Mouse (Mus musculus) hindbrain, embryonic 16.5 days (tissue): ENCODE data around the gene Lpin3. TPM values are rescaled to one million over a fixed set of nuclear protein-coding genes. Genes with fewer than 3 reads are reported as not detected.
A peak's percentile ranks its signal among the peaks of the same experiment; 100 is the strongest.

Experiments used
- ATAC-seq: fragments of 200-750 bp; cut with Nextera tagmentation; 2 replicates; pipeline ENCODE4 v1.8.0; 2017; ENCODE audit warnings: moderate TSS enrichment, moderate library complexity
- H3K27ac ChIP-seq: fragments of 300-500 bp; sonication (generic); 2 replicates; pipeline ENCODE4 v1.5.1; 2014; ENCODE audit warnings: low read depth, mild to moderate bottlenecking, control low read depth, low read length, moderate library complexity
- H3K27me3 ChIP-seq: fragments of 300-500 bp; sonication (generic); replicated peaks from 2 replicates; pipeline ENCODE4 v1.6.1; 2014; ENCODE audit warnings: low read length; ENCODE audit not compliant: control insufficient read depth, insufficient read depth
- H3K36me3 ChIP-seq: fragments of 300-500 bp; sonication (generic); 2 replicates; pipeline ENCODE4 v1.6.1; 2014; ENCODE audit warnings: mild to moderate bottlenecking, low read length, moderate library complexity, mixed read lengths; ENCODE audit not compliant: control insufficient read depth, insufficient read depth
- H3K4me1 ChIP-seq: fragments of 300-500 bp; sonication (generic); 2 replicates; pipeline ENCODE4 v1.6.1; 2014; ENCODE audit warnings: low read depth, low read length; ENCODE audit not compliant: control insufficient read depth, insufficient read depth
- H3K4me2 ChIP-seq: fragments of 300-500 bp; sonication (generic); 2 replicates; pipeline ENCODE4 v1.6.1; 2014; ENCODE audit warnings: mild to moderate bottlenecking, low read length, control low read depth, moderate library complexity
- H3K4me3 ChIP-seq: fragments of 300-500 bp; sonication (generic); 2 replicates; pipeline ENCODE4 v1.5.1; 2014; ENCODE audit warnings: mild to moderate bottlenecking, low read length, control low read depth, moderate library complexity
- H3K9ac ChIP-seq: fragments of 300-500 bp; sonication (generic); 2 replicates; pipeline ENCODE4 v1.6.1; 2014; ENCODE audit warnings: low read depth, mild to moderate bottlenecking, control low read depth, low read length, moderate library complexity
- H3K9me3 ChIP-seq: fragments of 300-500 bp; sonication (generic); 2 replicates; pipeline ENCODE4 v1.6.1; 2014; ENCODE audit warnings: mild to moderate bottlenecking, low read length, moderate library complexity; ENCODE audit not compliant: control insufficient read depth
- WGBS: fragments of 180-500 bp; shearing (Covaris S2); extraction: QIAGEN DNeasy Blood & Tissue Kit; methylation state at CpG from one replicate; pipeline ENCODE4 v1.1.7; 2014; 5-methylcytosine and 5-hydroxymethylcytosine counted together
- polyA plus RNA-seq: library from polyadenylated mRNA; unstranded; fragments of >200 nt; fragmentation: Nextera tagmentation; extraction: Ambion mirVana; gene quantifications from 2 replicates; pipeline ENCODE4 v1.2.1, GENCODE M21; 2015

The Lpin3 gene
- polyA plus RNA-seq, 1 experiment from 2014 or later, result 0.43 TPM

- WGBS, result 93% methylated on average over 3 of the region's 3 CpGs
- no peaks in the 10 kb centered on the region for H3K9me3 ChIP-seq
- H3K4me2 ChIP-seq, result no peak overlapping the region
- H3K9ac ChIP-seq, result no peak overlapping the region
- H3K36me3 ChIP-seq, result no peaks in the 10 kb centered on the region
- peaks cover 9% of the 10 kb centered on the region for H3K27me3 ChIP-seq
- H3K4me3 ChIP-seq, result no peak overlapping the region
- peaks cover under 1% of the 10 kb centered on the region; the same call in 1 of the 2 replicates for H3K4me1 ChIP-seq
- ATAC-seq, result no peak
- no peak overlapping the region for H3K27ac ChIP-seq
Observed at GRCm38 (mm10) chr2:160917313-160917712, 36.8 kb downstream of the Lpin3 start.

GRCm38 (mm10) chr2:160918154-160918929, 37.9 kb downstream of the Lpin3 start:
- 51% methylated on average over 8 of the region's 8 CpGs for WGBS
- Histone ChIP-seq H3K9me3 (no peaks in the 10 kb centered on the region), H3K9ac (no peak overlapping the region), H3K36me3 (no peaks in the 10 kb centered on the region), H3K27me3 (0 out of 2 replicates have a peak, but pooled peaks cover under 1% of the 10 kb centered on the region), H3K4me2 (no peak overlapping the region), H3K27ac (no peak overlapping the region), H3K4me1 (no peaks in the 10 kb centered on the region), H3K4me3 (no peak overlapping the region)
- no peak for ATAC-seq

GRCm38 (mm10) chr2:160918930-160919215, 38.4 kb downstream of the Lpin3 start:
- Histone ChIP-seq H3K4me3 (no peak overlapping the region), H3K4me2 (no peak overlapping the region), H3K27ac (no peak overlapping the region), H3K9ac (no peak overlapping the region), H3K27me3 (no peaks in the 10 kb centered on the region), H3K36me3 (no peaks in the 10 kb centered on the region), H3K9me3 (no peaks in the 10 kb centered on the region), H3K4me1 (no peaks in the 10 kb centered on the region)
- WGBS, result 82% methylated on average over 2 of the region's 2 CpGs
- no peak for ATAC-seq

GRCm38 (mm10) chr2:160921285-160921684, 40.8 kb downstream of the Lpin3 start:
- no peak for ATAC-seq
- H3K27ac ChIP-seq, result no peak overlapping the region
- no peaks in the 10 kb centered on the region for H3K4me1 ChIP-seq
- no peaks in the 10 kb centered on the region for H3K9me3 ChIP-seq
- H3K9ac ChIP-seq, result no peak overlapping the region
- no peaks in the 10 kb centered on the region for H3K27me3 ChIP-seq
- no peak overlapping the region for H3K4me3 ChIP-seq
- 77% methylated on average over 7 of the region's 7 CpGs for WGBS
- no peaks in the 10 kb centered on the region for H3K36me3 ChIP-seq
- H3K4me2 ChIP-seq, result no peak overlapping the region

GRCm38 (mm10) chr2:160925203-160925602, 44.7 kb downstream of the Lpin3 start:
- WGBS, result 61% methylated on average over 9 of the region's 9 CpGs
- H3K4me2 ChIP-seq, result no peak overlapping the region
- no peak overlapping the region for H3K9ac ChIP-seq
- H3K36me3 ChIP-seq, result no peaks in the 10 kb centered on the region
- H3K27me3 ChIP-seq, result no peaks in the 10 kb centered on the region
- no peaks in the 10 kb centered on the region for H3K9me3 ChIP-seq
- no peak overlapping the region for H3K27ac ChIP-seq
- H3K4me3 ChIP-seq, result no peak overlapping the region
- no peaks in the 10 kb centered on the region for H3K4me1 ChIP-seq
- peak; percentile 82 for ATAC-seq

GRCm38 (mm10) chr2:160931378-160931777, 50.9 kb downstream of the Lpin3 start:
- no peaks in the 10 kb centered on the region for H3K4me1 ChIP-seq
- no peak overlapping the region for H3K4me3 ChIP-seq
- no peak for ATAC-seq
- no peaks in the 10 kb centered on the region for H3K27me3 ChIP-seq
- H3K27ac ChIP-seq, result no peak overlapping the region
- no peak overlapping the region for H3K4me2 ChIP-seq
- no peak overlapping the region for H3K9ac ChIP-seq
- no peaks in the 10 kb centered on the region for H3K36me3 ChIP-seq
- WGBS, result 88% methylated on average over 5 of the region's 5 CpGs
- H3K9me3 ChIP-seq, result no peaks in the 10 kb centered on the region

- WGBS, result 66% methylated on average over 8 of the region's 8 CpGs
- Histone ChIP-seq H3K36me3 (no peaks in the 10 kb centered on the region), H3K27ac (no peak overlapping the region), H3K27me3 (no peaks in the 10 kb centered on the region), H3K4me3 (no peak overlapping the region), H3K4me1 (no peaks in the 10 kb centered on the region), H3K9me3 (no peaks in the 10 kb centered on the region), H3K9ac (no peak overlapping the region), H3K4me2 (no peak overlapping the region)
- ATAC-seq, result no peak
Observed at GRCm38 (mm10) chr2:160932325-160932724, 51.9 kb downstream of the Lpin3 start.

GRCm38 (mm10) chr2:160932981-160933380, 52.5 kb downstream of the Lpin3 start:
- Histone ChIP-seq H3K27me3 (no peaks in the 10 kb centered on the region), H3K9ac (no peak overlapping the region), H3K4me2 (no peak overlapping the region), H3K27ac (no peak overlapping the region), H3K4me1 (no peaks in the 10 kb centered on the region), H3K9me3 (no peaks in the 10 kb centered on the region), H3K36me3 (no peaks in the 10 kb centered on the region), H3K4me3 (no peak overlapping the region)
- 70% methylated on average over 3 of the region's 3 CpGs for WGBS
- no peak for ATAC-seq

GRCm38 (mm10) chr2:160933890-160934289, 53.4 kb downstream of the Lpin3 start:
- no peak for ATAC-seq
- no peaks in the 10 kb centered on the region for H3K4me1 ChIP-seq
- H3K4me2 ChIP-seq, result no peak overlapping the region
- WGBS, result 70% methylated on average over 5 of the region's 5 CpGs
- no peaks in the 10 kb centered on the region for H3K9me3 ChIP-seq
- no peaks in the 10 kb centered on the region for H3K36me3 ChIP-seq
- H3K4me3 ChIP-seq, result no peak overlapping the region
- H3K9ac ChIP-seq, result no peak overlapping the region
- no peak overlapping the region for H3K27ac ChIP-seq
- H3K27me3 ChIP-seq, result no peaks in the 10 kb centered on the region
